ENCODE assay signal across 13 mouse cellular contexts in the genomic region with DNA sequence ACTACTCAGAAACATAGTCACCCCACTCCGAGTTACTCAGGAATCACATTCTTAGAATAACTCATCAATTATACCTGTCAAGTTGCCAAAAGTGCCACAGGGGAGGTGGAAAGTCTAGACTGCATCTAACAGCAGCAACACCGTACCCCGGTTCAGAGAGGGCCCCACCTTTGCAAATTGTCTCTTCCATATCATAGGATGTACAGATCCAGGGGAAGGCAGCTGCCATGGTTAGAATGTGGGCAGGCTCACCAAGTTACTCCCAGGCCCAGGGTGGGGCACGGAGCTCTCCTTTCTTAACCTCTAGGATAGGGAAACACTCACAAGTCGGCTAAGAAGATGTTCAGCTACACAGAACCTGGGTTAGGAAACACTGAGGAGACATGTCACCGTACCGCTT. TPM values are rescaled to one million over a fixed set of nuclear protein-coding genes. Genes with fewer than 3 reads are reported as not detected.
A peak's percentile ranks its signal among the peaks of the same experiment; 100 is the strongest.
DNase-seq lines count a peak whose midpoint lies in the region; ATAC-seq lines count a peak whose summit lies in the region.
"Had no signal": no experiment of that assay in that cellular context is flagged by ENCODE, and none has a peak within 500 bp of the region (broad histone marks: within the 10 kb centered on the region; RNA-seq: fewer than 3 reads in every experiment).

No protein-coding gene starts in this region.

- peaks cover 33% of the 10 kb centered on the region for H3K4me1 ChIP-seq in heart, embryonic 15.5 days (replicated peaks)
- peaks cover 3% of the 10 kb centered on the region; the same call in 1 of the 2 replicates for H3K4me1 ChIP-seq in midbrain, embryonic 16.5 days (ENCODE audit: control insufficient read depth, insufficient read depth, low read length)
- peaks cover 44% of the 10 kb centered on the region for H3K4me1 ChIP-seq in midbrain, embryonic 13.5 days (replicated peaks)
- H3K4me1 ChIP-seq in forebrain, embryonic 15.5 days: peaks cover 34% of the 10 kb centered on the region
- peaks cover 31% of the 10 kb centered on the region for H3K4me1 ChIP-seq in neural tube, embryonic 13.5 days (replicated peaks)

- ATAC-seq in heart, embryonic 15.5 days (replicated peaks; ENCODE audit: insufficient number of reproducible peaks, insufficient read depth, low FRiP score, low read depth): no peak
- ATAC-seq in midbrain, embryonic 16.5 days: 0 out of 2 replicates have a peak, but pooled peaks have one; percentile 29
- ATAC-seq in midbrain, embryonic 13.5 days: no peak
- ATAC-seq in forebrain, embryonic 15.5 days (replicated peaks): peak; percentile 55
- ATAC-seq in neural tube, embryonic 13.5 days (ENCODE audit: low read depth): peak; percentile 24

- WGBS in heart, embryonic 15.5 days: 38% methylated on average over 7 of the region's 7 CpGs
- WGBS in midbrain, embryonic 16.5 days: 62% methylated on average over 7 of the region's 7 CpGs
- WGBS in midbrain, embryonic 13.5 days: 70% methylated on average over 7 of the region's 7 CpGs
- 35% methylated on average over 7 of the region's 7 CpGs for WGBS in forebrain, embryonic 15.5 days
- WGBS in neural tube, embryonic 13.5 days: 32% methylated on average over 7 of the region's 7 CpGs

- H3K27ac ChIP-seq in heart, embryonic 15.5 days: 0 out of 2 replicates have a peak overlapping the region, but pooled peaks have one; percentile 29
- no peak overlapping the region for H3K27ac ChIP-seq in midbrain, embryonic 16.5 days (ENCODE audit: low read length)
- no peak overlapping the region for H3K27ac ChIP-seq in midbrain, embryonic 13.5 days
- H3K27ac ChIP-seq in forebrain, embryonic 15.5 days (replicated peaks): peak overlapping the region; percentile 68
- no peak overlapping the region for H3K27ac ChIP-seq in neural tube, embryonic 13.5 days (replicated peaks)
- H3K27ac ChIP-seq: macrophage had no signal

- DNase-seq in heart, postnatal 36 days: no peak
- DNase-seq in cerebellum, adult 9-10 months: no peak
- no peak for DNase-seq in urinary bladder, postnatal 25 days (ENCODE audit: low spot score)
- DNase-seq: adrenal gland, postnatal 14 days; heart, postnatal 14 days; thymus, postnatal 14 days had no signal

- no peak overlapping the region for H3K4me2 ChIP-seq in heart, embryonic 15.5 days
- no peak overlapping the region for H3K4me2 ChIP-seq in midbrain, embryonic 16.5 days (ENCODE audit: low read length)
- H3K4me2 ChIP-seq in midbrain, embryonic 13.5 days (replicated peaks): no peak overlapping the region
- H3K4me2 ChIP-seq in forebrain, embryonic 15.5 days (replicated peaks): no peak overlapping the region
- no peak overlapping the region for H3K4me2 ChIP-seq in neural tube, embryonic 13.5 days
- H3K4me2 ChIP-seq: liver, embryonic 11.5 days had no signal

- H3K9ac ChIP-seq in heart, embryonic 15.5 days: no peak overlapping the region
- H3K9ac ChIP-seq in midbrain, embryonic 16.5 days (ENCODE audit: low read depth, low read length): no peak overlapping the region
- H3K9ac ChIP-seq in midbrain, embryonic 13.5 days (replicated peaks): no peak overlapping the region
- H3K9ac ChIP-seq in forebrain, embryonic 15.5 days (replicated peaks): no peak overlapping the region
- H3K9ac ChIP-seq in neural tube, embryonic 13.5 days: no peak overlapping the region

- no peaks in the 10 kb centered on the region for H3K36me3 ChIP-seq in heart, embryonic 15.5 days
- no peaks in the 10 kb centered on the region for H3K36me3 ChIP-seq in midbrain, embryonic 16.5 days (ENCODE audit: control insufficient read depth, insufficient read depth, low read length)
- peaks cover 12% of the 10 kb centered on the region for H3K36me3 ChIP-seq in midbrain, embryonic 13.5 days
- no peaks in the 10 kb centered on the region for H3K36me3 ChIP-seq in forebrain, embryonic 15.5 days
- H3K36me3 ChIP-seq in neural tube, embryonic 13.5 days: no peaks in the 10 kb centered on the region

- no peaks in the 10 kb centered on the region for H3K9me3 ChIP-seq in heart, embryonic 15.5 days (replicated peaks)
- no peaks in the 10 kb centered on the region for H3K9me3 ChIP-seq in midbrain, embryonic 16.5 days (replicated peaks; ENCODE audit: control insufficient read depth, low read length, poor library complexity, severe bottlenecking)
- H3K9me3 ChIP-seq in midbrain, embryonic 13.5 days: no peaks in the 10 kb centered on the region
- no peaks in the 10 kb centered on the region for H3K9me3 ChIP-seq in forebrain, embryonic 15.5 days
- no peaks in the 10 kb centered on the region for H3K9me3 ChIP-seq in neural tube, embryonic 13.5 days

- intact Hi-C loops in heart, postnatal 36 days (cut with DNase I): no loop called here

- no peak overlapping the region for H3K4me3 ChIP-seq in heart, embryonic 15.5 days
- no peak overlapping the region for H3K4me3 ChIP-seq in midbrain, embryonic 16.5 days (ENCODE audit: low read depth, low read length)
- no peak overlapping the region for H3K4me3 ChIP-seq in midbrain, embryonic 13.5 days (replicated peaks)
- H3K4me3 ChIP-seq in forebrain, embryonic 15.5 days: no peak overlapping the region
- H3K4me3 ChIP-seq in neural tube, embryonic 13.5 days: no peak overlapping the region

- H3K27me3 ChIP-seq in heart, embryonic 15.5 days: no peaks in the 10 kb centered on the region
- no peaks in the 10 kb centered on the region for H3K27me3 ChIP-seq in midbrain, embryonic 16.5 days (ENCODE audit: control insufficient read depth, insufficient read depth, low read depth, low read length)
- H3K27me3 ChIP-seq in midbrain, embryonic 13.5 days: no peaks in the 10 kb centered on the region
- no peaks in the 10 kb centered on the region for H3K27me3 ChIP-seq in forebrain, embryonic 15.5 days
- no peaks in the 10 kb centered on the region for H3K27me3 ChIP-seq in neural tube, embryonic 13.5 days

RNA-seq across cellular contexts. Expression of a gene that starts 29.4 kb away (rescaled TPM):
- polyA plus RNA-seq in heart, embryonic 15.5 days (2015; fragmentation: Nextera tagmentation; extraction: Ambion mirVana): 21.6 and 22.1 TPM in 2 replicates
- 10 to 100 TPM; 47.2 to 63.0 TPM for total RNA-seq in heart, postnatal 36 days (2021)
- 71.8 and 77.8 TPM in 2 replicates for polyA plus RNA-seq in midbrain, embryonic 16.5 days (2015; fragmentation: Nextera tagmentation; extraction: Ambion mirVana)
- 84.9 and 91.4 TPM in 2 replicates for polyA plus RNA-seq in midbrain, embryonic 13.5 days (2015; fragmentation: Nextera tagmentation; extraction: Ambion mirVana)
- 87.4 and 90.5 TPM in 2 replicates for polyA plus RNA-seq in forebrain, embryonic 15.5 days (2015; fragmentation: Nextera tagmentation; extraction: Ambion mirVana)
- polyA plus RNA-seq in neural tube, embryonic 13.5 days (2015; fragmentation: Nextera tagmentation; extraction: Ambion mirVana): 34.4 and 37.0 TPM in 2 replicates

Comparison
In these comparisons a context has a peak if more than half of its experiments do, and no peak if none do; other contexts are left out.
1. ATAC-seq: peak in midbrain, embryonic 16.5 days (single experiment), forebrain, embryonic 15.5 days (single experiment) and neural tube, embryonic 13.5 days (single experiment); none in heart, embryonic 15.5 days (single experiment) and midbrain, embryonic 13.5 days (single experiment).
2. H3K27ac ChIP-seq: peak in heart, embryonic 15.5 days (single experiment) and forebrain, embryonic 15.5 days (single experiment); none in midbrain, embryonic 16.5 days (single experiment), midbrain, embryonic 13.5 days (single experiment) and neural tube, embryonic 13.5 days (single experiment).